Mouse (Mus musculus) stomach, embryonic 15.5 days (tissue): Measurements from ENCODE around the gene Asic4. TPM values are rescaled to one million over a fixed set of nuclear protein-coding genes. Genes with fewer than 3 reads are reported as not detected.

Source experiments
- ATAC-seq: fragments of 200-750 bp; cut with Nextera tagmentation; 2 replicates; pipeline ENCODE4 v1.8.0; 2017; ENCODE audit warnings: low read depth, moderate number of reproducible peaks, moderate TSS enrichment; ENCODE audit not compliant: insufficient read depth, low FRiP score
- H3K27ac ChIP-seq: fragments of 300-500 bp; sonication (generic); 2 replicates; pipeline ENCODE4 v1.5.1; 2015; ENCODE audit warnings: mild to moderate bottlenecking, inconsistent platforms
- H3K27me3 ChIP-seq: fragments of 300-500 bp; sonication (generic); replicated peaks from 2 replicates; pipeline ENCODE4 v1.6.1; 2015; ENCODE audit warnings: inconsistent platforms
- H3K36me3 ChIP-seq: fragments of 300-500 bp; sonication (generic); 2 replicates; pipeline ENCODE4 v1.6.1; 2015; ENCODE audit warnings: inconsistent platforms
- H3K4me1 ChIP-seq: fragments of 300-500 bp; sonication (generic); 2 replicates; pipeline ENCODE4 v1.6.1; 2015; ENCODE audit warnings: inconsistent platforms
- H3K4me2 ChIP-seq: fragments of 300-500 bp; sonication (generic); 2 replicates; pipeline ENCODE4 v1.6.1; 2015; ENCODE audit warnings: mild to moderate bottlenecking, inconsistent platforms
- H3K4me3 ChIP-seq: fragments of 300-500 bp; sonication (generic); replicated peaks from 2 replicates; pipeline ENCODE4 v1.5.1; 2015; ENCODE audit warnings: inconsistent platforms
- H3K9ac ChIP-seq: fragments of 300-500 bp; sonication (generic); 2 replicates; pipeline ENCODE4 v1.6.1; 2015; ENCODE audit warnings: inconsistent platforms
- H3K9me3 ChIP-seq: fragments of 300-500 bp; sonication (generic); 2 replicates; pipeline ENCODE4 v1.6.1; 2016; ENCODE audit warnings: inconsistent platforms
- WGBS: fragments of 180-500 bp; shearing (Covaris S2); methylation state at CpG from one replicate; pipeline ENCODE4 v1.1.7; 2015; 5-methylcytosine and 5-hydroxymethylcytosine counted together
- polyA plus RNA-seq: library from polyadenylated mRNA; unstranded; fragments of >200 nt; fragmentation: Nextera tagmentation; extraction: Ambion mirVana; gene quantifications from 2 replicates; pipeline ENCODE4 v1.2.1, GENCODE M21; 2015

The Asic4 gene
- polyA plus RNA-seq, 1 experiment from 2014 or later, result 2.1 TPM

DNA sequence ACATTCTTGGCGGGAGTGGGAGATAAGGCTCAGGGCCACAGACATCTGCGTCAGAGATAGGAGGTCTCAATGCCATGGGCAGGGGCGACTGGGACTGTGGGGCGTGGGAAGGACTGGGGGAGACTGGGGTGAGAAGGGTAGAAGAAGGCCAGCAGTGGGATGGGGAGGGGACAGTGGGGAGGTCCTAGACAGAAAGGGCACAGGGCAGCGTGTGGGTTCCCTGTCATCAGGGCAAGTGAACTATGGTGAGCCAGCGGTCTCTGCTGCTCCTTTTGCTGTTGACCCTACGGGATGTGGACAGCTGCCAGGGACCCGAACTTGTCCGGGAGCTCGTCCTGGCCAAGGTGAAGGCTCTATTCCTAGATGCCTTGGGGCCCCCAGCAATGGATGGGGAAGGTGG is 56.8 kb downstream of the Asic4 start, which contains the start of gene Inha:
Gene Inha, plus strand, starts transcription at position 72 of the 400 bp plus-strand sequence.
- peaks cover 10% of the 10 kb centered on the region for H3K36me3 ChIP-seq
- H3K4me2 ChIP-seq, result peak within 1 kb of the TSS; percentile 92
- peak within 1 kb of the TSS; percentile 98 for H3K9ac ChIP-seq
- no peak for ATAC-seq
- H3K27ac ChIP-seq, result peak within 1 kb of the TSS; percentile 98
- H3K9me3 ChIP-seq, result no peaks in the 10 kb centered on the region
- no peaks in the 10 kb centered on the region for H3K27me3 ChIP-seq
- H3K4me1 ChIP-seq, result peaks cover 42% of the 10 kb centered on the region
- 55% methylated on average over 10 of the region's 10 CpGs for WGBS
- peak within 1 kb of the TSS; percentile 91 for H3K4me3 ChIP-seq

GRCm38 (mm10) chr1:75509586-75509985 is 59.4 kb downstream of the Asic4 start:
- Histone ChIP-seq H3K27me3 (no peaks in the 10 kb centered on the region), H3K9ac (no peak overlapping the region), H3K4me1 (peaks cover 24% of the 10 kb centered on the region), H3K4me2 (no peak overlapping the region), H3K9me3 (no peaks in the 10 kb centered on the region), H3K27ac (no peak overlapping the region), H3K36me3 (no peaks in the 10 kb centered on the region), H3K4me3 (no peak overlapping the region)
- 60% methylated on average over 20 of the region's 20 CpGs for WGBS
- ATAC-seq, result no peak

GRCm38 (mm10) chr1:75510154-75510553 is 59.9 kb downstream of the Asic4 start:
- Histone ChIP-seq H3K9me3 (no peaks in the 10 kb centered on the region), H3K27me3 (no peaks in the 10 kb centered on the region), H3K4me2 (no peak overlapping the region), H3K9ac (no peak overlapping the region), H3K4me3 (no peak overlapping the region), H3K4me1 (peaks cover 19% of the 10 kb centered on the region), H3K36me3 (no peaks in the 10 kb centered on the region), H3K27ac (no peak overlapping the region)
- WGBS, result 67% methylated on average over 5 of the region's 5 CpGs
- ATAC-seq, result no peak

DNA sequence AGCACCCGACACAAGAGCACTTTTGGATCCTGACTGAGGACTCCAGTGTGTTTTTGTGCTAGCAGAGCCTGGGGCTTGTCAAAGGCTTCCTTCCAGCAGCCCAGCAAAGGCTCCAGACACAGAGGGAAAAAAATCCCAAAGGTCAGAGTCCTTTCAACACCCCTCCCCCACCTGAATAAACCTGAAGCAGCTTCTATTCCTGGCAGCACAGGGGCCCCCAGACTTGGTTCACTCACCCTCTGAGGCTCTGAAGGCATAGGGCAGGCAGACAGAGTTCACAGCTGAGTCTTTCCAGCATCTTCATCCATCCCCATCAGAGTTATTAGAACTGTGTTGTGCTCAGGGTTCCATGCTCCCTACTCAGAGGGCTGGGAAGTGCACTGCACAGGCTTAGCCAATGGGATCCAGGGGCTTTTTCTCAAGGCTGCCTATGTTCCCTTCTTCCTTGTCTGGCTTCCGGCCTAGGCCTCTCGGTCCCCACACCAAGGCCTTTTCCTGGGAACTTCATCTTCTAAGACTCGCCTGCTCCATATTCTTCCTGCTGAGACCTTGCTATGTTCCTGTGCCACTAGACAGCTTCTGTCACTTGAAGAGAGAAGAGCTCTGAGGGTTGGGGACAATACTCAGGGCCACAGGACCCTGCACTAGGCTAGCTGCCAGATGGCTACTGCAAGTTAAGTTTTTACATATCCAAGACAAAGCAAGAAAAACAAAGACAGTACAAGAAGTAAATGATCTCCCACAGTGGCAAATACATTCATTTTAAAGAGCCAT is 61.4 kb downstream of the Asic4 start:
- peak; percentile 56; the same call in 1 of the 2 replicates for ATAC-seq
- H3K27ac ChIP-seq, result peak overlapping the region; percentile 72
- 48% methylated on average over 4 of the region's 4 CpGs for whole genome bisulfite sequencing
- no peak overlapping the region for H3K4me3 ChIP-seq
- H3K4me1 ChIP-seq, result peaks cover 17% of the 10 kb centered on the region
- H3K4me2 ChIP-seq, result no peak overlapping the region
- H3K9ac ChIP-seq, result no peak overlapping the region
- no peaks in the 10 kb centered on the region for H3K27me3 ChIP-seq
- no peaks in the 10 kb centered on the region for H3K9me3 ChIP-seq
- H3K36me3 ChIP-seq, result no peaks in the 10 kb centered on the region

DNA sequence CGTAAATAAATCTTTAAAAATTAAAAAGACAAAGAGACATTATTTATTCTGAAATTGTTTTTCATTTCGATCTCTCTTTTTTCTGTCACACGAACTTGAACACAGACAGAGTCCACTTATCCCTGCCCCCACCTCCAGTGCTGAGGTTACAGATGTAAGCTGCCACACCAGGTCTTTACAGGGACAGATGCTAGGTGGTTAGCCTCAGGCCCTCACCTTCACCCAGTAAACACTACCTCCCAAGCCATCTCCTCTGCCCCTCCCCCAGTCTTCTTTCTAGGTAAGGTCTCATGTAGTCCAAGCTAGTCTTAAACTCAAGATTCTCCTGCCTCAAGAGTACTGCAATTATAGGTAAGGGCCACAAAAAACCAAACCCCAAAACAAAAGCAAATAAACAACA is 62.3 kb downstream of the Asic4 start:
- Histone ChIP-seq H3K4me3 (no peak overlapping the region), H3K27me3 (no peaks in the 10 kb centered on the region), H3K27ac (no peak overlapping the region), H3K36me3 (no peaks in the 10 kb centered on the region), H3K4me1 (peaks cover 8% of the 10 kb centered on the region; the same call in 1 of the 2 replicates), H3K4me2 (no peak overlapping the region), H3K9ac (no peak overlapping the region), H3K9me3 (no peaks in the 10 kb centered on the region)
- WGBS, result 90% methylated on average over 3 of the region's 3 CpGs
- no peak for ATAC-seq

GRCm38 (mm10) chr1:75516703-75517380 is 66.6 kb downstream of the Asic4 start:
- H3K9me3 ChIP-seq, result no peaks in the 10 kb centered on the region
- no peak overlapping the region for H3K4me3 ChIP-seq
- no peaks in the 10 kb centered on the region for H3K36me3 ChIP-seq
- no peak overlapping the region for H3K27ac ChIP-seq
- 62% methylated on average over 15 of the region's 15 CpGs for WGBS
- peaks cover 23% of the 10 kb centered on the region for H3K4me1 ChIP-seq
- ATAC-seq, result no peak
- H3K27me3 ChIP-seq, result no peaks in the 10 kb centered on the region
- no peak overlapping the region for H3K9ac ChIP-seq
- no peak overlapping the region for H3K4me2 ChIP-seq

- Histone ChIP-seq H3K27ac (peak overlapping the region; percentile 70), H3K36me3 (no peaks in the 10 kb centered on the region), H3K9me3 (no peaks in the 10 kb centered on the region), H3K9ac (no peak overlapping the region), H3K4me1 (peaks cover 22% of the 10 kb centered on the region), H3K4me2 (no peak overlapping the region), H3K4me3 (no peak overlapping the region), H3K27me3 (no peaks in the 10 kb centered on the region)
- no peak for ATAC-seq
- WGBS, result 33% methylated on average over 4 of the region's 4 CpGs
Observed at GRCm38 (mm10) chr1:75517984-75518383, 67.7 kb downstream of the Asic4 start.

- Histone ChIP-seq H3K27me3 (no peaks in the 10 kb centered on the region), H3K36me3 (no peaks in the 10 kb centered on the region), H3K4me2 (no peak overlapping the region), H3K27ac (peak overlapping the region; percentile 70), H3K4me1 (peaks cover 22% of the 10 kb centered on the region), H3K9me3 (no peaks in the 10 kb centered on the region), H3K4me3 (no peak overlapping the region), H3K9ac (no peak overlapping the region)
- ATAC-seq, result no peak
- WGBS, result 96% methylated on average over 4 of the region's 4 CpGs
Observed at GRCm38 (mm10) chr1:75518427-75518826, 68.2 kb downstream of the Asic4 start.

- Histone ChIP-seq H3K36me3 (no peaks in the 10 kb centered on the region), H3K27ac (peak overlapping the region; percentile 99), H3K27me3 (no peaks in the 10 kb centered on the region), H3K9me3 (no peaks in the 10 kb centered on the region), H3K9ac (no peak overlapping the region), H3K4me1 (peaks cover 22% of the 10 kb centered on the region), H3K4me2 (0 out of 2 replicates have a peak overlapping the region, but pooled peaks have one; percentile 22), H3K4me3 (no peak overlapping the region)
- WGBS, result 32% methylated on average over 5 of the region's 5 CpGs
- ATAC-seq, result no peak
Observed at GRCm38 (mm10) chr1:75519576-75519975, 69.3 kb downstream of the Asic4 start.

- peak; percentile 96 for ATAC-seq
- WGBS, result under 1% methylated on average over 46 of the region's 46 CpGs
- Histone ChIP-seq H3K4me1 (peaks cover 22% of the 10 kb centered on the region), H3K4me2 (peak within 1 kb of the TSS; percentile 67), H3K4me3 (peak within 1 kb of the TSS; percentile 58), H3K27me3 (no peaks in the 10 kb centered on the region), H3K27ac (peak within 1 kb of the TSS; percentile 99), H3K36me3 (peaks cover 3% of the 10 kb centered on the region; the same call in 1 of the 2 replicates), H3K9ac (peak within 1 kb of the TSS; percentile 32; the same call in 1 of the 2 replicates), H3K9me3 (no peaks in the 10 kb centered on the region)
Observed at GRCm38 (mm10) chr1:75521321-75522031, 71.2 kb downstream of the Asic4 start, which contains the start of gene Stk11ip. Stk11ip (plus strand) TSS chr1:75521529.
